Mouse (Mus musculus): Measurements from ENCODE around the gene Tapt1.

The Tapt1 gene

GRCm38 (mm10) chr5:44226521-44227461 is at the start of gene Tapt1:
Tapt1 (minus strand) TSS chr5:44226626.
- DNase-seq (ENCODE audit: low spot score) = peak; percentile 82

- DNase-seq (ENCODE audit: low spot score) = no peak
Observed at GRCm38 (mm10) chr5:44271564-44271963, 45.1 kb upstream of the Tapt1 start.

- peak; percentile 65 for DNase-seq (ENCODE audit: low spot score)
Observed at GRCm38 (mm10) chr5:44268524-44268923, 42.1 kb upstream of the Tapt1 start.

- DNase-seq (ENCODE audit: low spot score) = no peak
Observed at GRCm38 (mm10) chr5:44261691-44262090, 35.3 kb upstream of the Tapt1 start.

- DNase-seq (ENCODE audit: low spot score) = no peak
Observed at GRCm38 (mm10) chr5:44261172-44261571, 34.7 kb upstream of the Tapt1 start.

GRCm38 (mm10) chr5:44259678-44260077 is 33.3 kb upstream of the Tapt1 start:
- DNase-seq (ENCODE audit: low spot score) = no peak

- no peak for DNase-seq (ENCODE audit: low spot score)
Observed at GRCm38 (mm10) chr5:44258163-44258562, 31.7 kb upstream of the Tapt1 start.

GRCm38 (mm10) chr5:44257401-44257800 is 31.0 kb upstream of the Tapt1 start:
- DNase-seq (ENCODE audit: low spot score) = no peak

- no peak for DNase-seq (ENCODE audit: low spot score)
Observed at GRCm38 (mm10) chr5:44256512-44256911, 30.1 kb upstream of the Tapt1 start.

GRCm38 (mm10) chr5:44255756-44256398 is 29.5 kb upstream of the Tapt1 start:
- no peak for DNase-seq (ENCODE audit: low spot score)

GRCm38 (mm10) chr5:44253449-44253848 is 27.0 kb upstream of the Tapt1 start:
- no peak for DNase-seq (ENCODE audit: low spot score)

- DNase-seq (ENCODE audit: low spot score) = no peak
Observed at GRCm38 (mm10) chr5:44252395-44252794, 26.0 kb upstream of the Tapt1 start.

GRCm38 (mm10) chr5:44250211-44250955 is 24.0 kb upstream of the Tapt1 start:
- DNase-seq (ENCODE audit: low spot score) = no peak

- DNase-seq (ENCODE audit: low spot score) = no peak
Observed at GRCm38 (mm10) chr5:44249363-44249762, 22.9 kb upstream of the Tapt1 start.

- no peak for DNase-seq (ENCODE audit: low spot score)
Observed at GRCm38 (mm10) chr5:44246493-44247217, 20.2 kb upstream of the Tapt1 start.

- DNase-seq (ENCODE audit: low spot score) = no peak
Observed at GRCm38 (mm10) chr5:44244894-44245423, 18.5 kb upstream of the Tapt1 start.

- no peak for DNase-seq (ENCODE audit: low spot score)
Observed at GRCm38 (mm10) chr5:44242828-44243227, 16.4 kb upstream of the Tapt1 start.

- DNase-seq (ENCODE audit: low spot score) = no peak
Observed at GRCm38 (mm10) chr5:44241726-44242125, 15.3 kb upstream of the Tapt1 start.

- no peak for DNase-seq (ENCODE audit: low spot score)
Observed at GRCm38 (mm10) chr5:44239187-44240136, 13.0 kb upstream of the Tapt1 start.

- DNase-seq (ENCODE audit: low spot score) = no peak
Observed at GRCm38 (mm10) chr5:44238201-44238600, 11.8 kb upstream of the Tapt1 start.

Data from layer of hippocampus, adult 11-12 months (tissue).